Mouse (Mus musculus) ES-Bruce4 (cell line): ENCODE results near the gene Cfl1.

Source experiments
- CTCF ChIP-seq: IDR thresholded peaks from one replicate; pipeline ENCODE4 v1.8.1; 2011; ENCODE audit warnings: low read depth, low read length
- EP300 ChIP-seq: IDR thresholded peaks from 2 replicates; pipeline ENCODE4 v1.6.1; 2011; ENCODE audit warnings: low read depth, low read length; ENCODE audit not compliant: insufficient read depth
- POLR2A ChIP-seq: IDR thresholded peaks from one replicate; pipeline ENCODE4 v1.8.1; 2011; ENCODE audit warnings: low read length; ENCODE audit not compliant: insufficient read depth

DNA sequence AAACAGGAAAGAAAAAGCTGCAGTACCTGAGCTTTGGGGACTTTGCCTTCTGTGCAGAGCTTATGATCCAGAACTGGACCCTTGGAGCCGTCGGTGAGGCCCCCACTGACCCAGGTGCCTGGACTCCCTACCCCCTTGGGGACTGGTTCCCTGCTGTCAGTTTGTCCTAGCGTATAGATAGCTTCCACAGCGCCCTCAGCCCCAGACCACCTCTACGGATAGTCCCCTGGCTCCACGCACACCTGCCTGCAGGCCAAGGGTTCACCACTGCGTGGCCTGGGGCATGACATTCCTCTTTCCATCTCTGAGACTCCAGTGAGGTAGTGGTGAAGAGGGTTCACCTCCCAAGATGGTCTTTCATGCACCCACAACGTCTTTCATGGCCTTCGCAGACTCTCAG lies 27.0 kb upstream of the Cfl1 start:
- no peak for TF ChIP-seq CTCF
- no peak for TF ChIP-seq POLR2A
- no peak for TF ChIP-seq EP300
